Mouse (Mus musculus): Measurements from ENCODE around the gene Lactbl1.

Gene Lactbl1

GRCm38 (mm10) chr4:136622388-136622787 is at the start of gene Lactbl1:
Gene Lactbl1, plus strand, starts transcription at chr4:136622621.
- DNase-seq (ENCODE audit: low read depth in 1 of 2, low spot score in 2 of 2) = no peak

DNA sequence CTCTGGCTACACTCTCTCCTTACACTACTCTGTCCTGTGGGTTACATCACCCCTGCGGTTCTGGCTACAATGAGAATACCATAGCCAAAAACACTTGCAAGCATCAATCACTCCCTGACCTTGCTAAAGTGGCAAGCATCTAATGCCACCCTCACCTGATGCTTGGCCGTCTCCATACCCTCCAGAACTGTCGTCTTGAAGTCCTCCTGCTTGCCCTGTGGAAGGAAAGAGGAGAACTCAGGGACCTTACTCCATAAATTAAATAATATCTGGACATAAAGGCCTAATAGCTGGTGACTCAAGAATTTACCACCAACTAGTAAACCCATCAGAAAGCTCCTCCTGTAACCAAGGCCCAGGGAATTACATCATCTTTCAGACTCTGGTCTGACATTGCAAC is 40.5 kb upstream of the Lactbl1 start:
- DNase-seq (ENCODE audit: low read depth in 1 of 2, low spot score in 2 of 2) = no peak

DNA sequence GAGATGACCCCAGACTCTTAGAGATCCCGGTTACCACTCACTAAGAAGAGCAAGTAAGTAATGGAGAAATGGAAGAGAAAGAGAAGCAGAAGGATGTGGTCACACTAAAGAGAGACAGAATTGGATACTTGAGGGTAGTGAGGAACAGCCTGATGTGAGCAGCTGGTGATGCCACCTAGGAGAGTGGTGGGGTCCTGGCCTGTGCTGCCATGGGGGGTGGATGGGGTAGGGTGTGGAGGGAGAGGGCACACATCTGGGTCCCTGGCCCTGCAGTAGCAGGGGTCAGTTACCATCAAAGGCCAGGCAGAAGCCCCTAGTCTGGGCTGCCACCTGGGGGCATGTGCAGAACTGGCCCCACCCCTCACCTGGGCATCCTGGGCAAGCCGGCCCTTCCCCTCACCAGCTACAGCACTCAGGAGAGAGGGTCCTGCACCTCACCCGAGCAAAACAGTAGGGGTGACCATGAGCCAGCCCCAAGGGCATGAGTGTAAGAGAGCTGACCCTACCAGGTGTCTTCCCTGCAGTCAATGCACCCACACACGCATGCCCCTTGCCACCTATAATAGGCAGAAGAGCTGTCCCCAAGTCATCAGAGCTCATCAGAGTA is 35.1 kb upstream of the Lactbl1 start:
- no peak for DNase-seq (ENCODE audit: low read depth in 1 of 2, low spot score in 2 of 2)

DNA sequence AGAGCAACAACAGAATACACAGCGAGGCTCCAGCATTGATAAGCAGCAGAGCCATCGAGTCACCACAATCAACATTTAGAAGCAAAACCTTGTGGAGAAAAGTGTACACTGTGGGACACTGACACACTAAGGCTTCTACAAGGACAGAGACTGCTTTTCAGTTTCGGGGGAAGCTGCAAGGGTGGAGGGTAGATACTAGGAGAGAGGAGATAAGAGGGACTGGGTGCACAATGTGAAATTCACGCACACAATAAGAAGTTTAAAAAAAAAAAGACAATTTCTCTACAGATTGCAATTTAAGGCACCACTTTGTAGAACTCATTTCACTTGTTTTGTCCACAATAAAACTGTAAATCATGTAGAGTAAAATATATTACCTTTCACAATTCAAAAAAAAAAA is 34.4 kb upstream of the Lactbl1 start:
- DNase-seq (ENCODE audit: low read depth in 1 of 2, low spot score in 2 of 2) = no peak

DNA sequence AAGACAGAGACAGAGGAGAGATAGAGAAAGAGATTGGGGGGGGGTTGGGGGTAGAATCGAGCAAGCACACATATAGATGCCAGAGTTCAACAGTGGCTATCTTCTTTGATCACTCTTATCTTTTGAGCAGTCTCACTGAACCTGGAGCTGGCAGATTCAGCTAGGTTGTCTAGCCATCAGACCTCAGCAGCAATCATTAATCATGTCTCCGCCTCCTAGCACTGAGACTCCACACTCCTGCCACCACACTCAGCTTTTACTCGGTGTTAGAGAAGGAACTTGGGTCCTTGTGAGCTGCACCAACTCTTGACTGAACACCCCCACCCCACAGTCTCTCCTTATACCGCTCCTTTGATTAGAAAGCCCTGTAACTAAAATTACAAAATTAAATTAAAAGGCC is 30.3 kb upstream of the Lactbl1 start:
- DNase-seq (ENCODE audit: low read depth in 1 of 2, low spot score in 2 of 2) = no peak

GRCm38 (mm10) chr4:136594006-136594405 is 28.4 kb upstream of the Lactbl1 start:
- DNase-seq (ENCODE audit: low read depth in 1 of 2, low spot score in 2 of 2) = no peak

DNA sequence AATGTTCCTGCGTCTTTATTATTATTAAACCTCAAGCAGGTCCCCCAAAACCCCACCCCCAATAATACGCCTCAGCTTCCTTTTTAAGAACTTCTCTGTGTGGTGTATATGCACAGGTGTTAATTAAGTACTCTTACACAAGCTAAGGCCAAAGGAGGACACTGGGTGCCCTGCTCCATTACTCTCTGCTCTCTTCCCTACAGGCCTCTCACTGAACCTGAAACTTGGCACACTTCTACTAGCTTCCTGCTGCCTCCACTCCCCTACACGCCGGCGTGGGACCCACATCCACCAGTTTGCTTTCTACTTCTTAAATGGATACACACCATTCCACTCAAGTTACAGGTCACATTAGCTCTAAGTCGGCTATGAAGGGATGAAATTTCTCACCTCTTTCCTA is 27.2 kb upstream of the Lactbl1 start:
- DNase-seq (ENCODE audit: low read depth in 1 of 2, low spot score in 2 of 2) = no peak

DNA sequence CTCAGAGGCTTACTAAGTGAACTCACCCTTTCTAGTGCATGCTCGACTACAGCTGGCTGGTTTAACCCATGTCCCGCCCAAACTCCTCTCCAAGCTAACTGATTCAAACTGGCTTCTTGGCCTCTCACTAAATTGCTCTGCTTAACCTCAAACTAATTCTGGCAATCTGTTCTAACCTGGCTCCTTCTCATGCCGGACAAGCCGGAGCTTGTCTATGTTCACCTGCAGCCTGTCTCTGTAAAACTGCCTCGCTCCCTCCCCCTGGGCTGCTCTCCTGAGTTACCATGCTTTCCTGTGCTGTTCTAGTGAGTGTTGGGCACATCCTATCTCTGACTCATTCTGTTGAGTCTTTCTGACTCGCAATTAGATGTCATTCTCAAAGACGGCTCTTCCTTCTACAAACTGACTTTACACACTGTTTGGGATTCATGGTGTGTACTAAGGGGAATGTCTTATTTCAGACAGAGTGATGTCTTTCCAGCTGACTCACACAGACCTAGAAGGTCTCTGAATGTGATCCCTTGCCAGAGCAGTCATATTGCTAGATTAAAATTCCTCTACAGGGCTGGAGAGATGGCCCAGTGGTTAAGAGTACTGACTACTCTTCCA is 24.0 kb upstream of the Lactbl1 start:
- DNase-seq (ENCODE audit: low read depth in 1 of 2, low spot score in 2 of 2) = no peak

GRCm38 (mm10) chr4:136599869-136600268 is 22.6 kb upstream of the Lactbl1 start:
- no peak for DNase-seq (ENCODE audit: low read depth in 1 of 2, low spot score in 2 of 2)

- no peak for DNase-seq (ENCODE audit: low read depth in 1 of 2, low spot score in 2 of 2)
Observed at GRCm38 (mm10) chr4:136600536-136600935, 21.9 kb upstream of the Lactbl1 start.

GRCm38 (mm10) chr4:136601476-136601875 is 20.9 kb upstream of the Lactbl1 start:
- DNase-seq (ENCODE audit: low read depth in 1 of 2, low spot score in 2 of 2) = no peak

GRCm38 (mm10) chr4:136602018-136602554 is 20.3 kb upstream of the Lactbl1 start:
- DNase-seq (ENCODE audit: low read depth in 1 of 2, low spot score in 2 of 2) = no peak

DNA sequence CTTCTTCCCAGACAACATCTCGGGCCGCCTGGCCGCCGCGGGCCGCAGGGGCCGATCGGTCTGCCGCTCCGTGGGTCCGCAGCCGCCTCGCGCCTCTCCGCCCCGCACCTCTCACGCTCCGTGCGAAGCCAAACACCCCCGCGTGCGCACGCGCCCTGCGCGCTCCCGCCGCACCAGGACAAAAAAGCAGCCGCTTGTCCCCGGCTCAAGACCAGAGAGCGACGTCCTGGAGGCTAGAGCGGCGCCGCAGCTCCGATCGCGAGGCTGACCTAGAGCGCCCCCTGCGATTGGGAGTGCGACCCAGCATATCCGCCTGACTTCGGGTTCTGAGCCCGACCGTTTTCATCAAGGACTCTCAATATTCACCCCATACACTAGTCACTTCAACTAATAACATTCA is 19.9 kb upstream of the Lactbl1 start, which contains the start of gene Kdm1a:
Kdm1a (minus strand) TSS at position 156 of the 400 bp plus-strand sequence.
- peak; percentile 76 to 91 for DNase-seq (ENCODE audit: low read depth in 1 of 2, low spot score in 2 of 2)

DNA sequence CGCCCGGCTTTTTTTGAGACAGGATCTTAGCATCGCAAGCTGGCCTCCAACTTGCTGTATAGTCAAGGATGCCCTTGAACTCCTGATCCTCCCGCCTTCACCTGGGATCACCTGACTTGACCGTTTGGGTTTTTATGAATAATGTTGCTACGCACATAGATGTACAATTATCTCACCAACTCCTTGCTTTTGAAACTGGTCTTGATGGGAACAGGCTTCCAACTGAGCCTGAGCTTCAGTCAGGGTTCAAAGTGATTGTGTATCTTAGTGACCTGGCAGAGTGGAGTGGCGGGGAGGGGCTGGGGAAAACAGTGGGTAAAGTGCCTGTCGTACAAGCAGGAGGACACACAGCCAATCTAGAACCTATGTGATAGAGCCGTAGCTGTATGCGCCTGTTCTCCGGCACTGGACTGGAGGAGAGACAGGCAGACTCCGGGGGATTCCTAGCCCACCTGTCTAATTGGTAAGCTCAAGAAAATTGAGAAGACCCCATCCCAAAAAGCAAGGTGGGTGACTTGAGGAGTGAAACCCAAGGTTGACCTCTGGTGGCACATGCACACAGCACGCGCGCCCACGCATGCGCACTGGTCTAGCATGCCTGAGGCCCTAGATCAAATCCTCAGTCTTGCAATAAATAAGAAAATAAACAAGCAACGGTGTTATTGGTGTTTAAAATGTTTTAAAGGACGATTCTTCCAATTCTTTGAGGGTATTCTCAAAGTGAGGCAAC is 16.5 kb upstream of the Lactbl1 start:
- no peak for DNase-seq (ENCODE audit: low read depth in 1 of 2, low spot score in 2 of 2)

- no peak for DNase-seq (ENCODE audit: low read depth in 1 of 2, low spot score in 2 of 2)
Observed at GRCm38 (mm10) chr4:136610387-136610856, 12.0 kb upstream of the Lactbl1 start, which contains the start of gene Tex46. Gene Tex46, plus strand, starts transcription at chr4:136610437.

DNA sequence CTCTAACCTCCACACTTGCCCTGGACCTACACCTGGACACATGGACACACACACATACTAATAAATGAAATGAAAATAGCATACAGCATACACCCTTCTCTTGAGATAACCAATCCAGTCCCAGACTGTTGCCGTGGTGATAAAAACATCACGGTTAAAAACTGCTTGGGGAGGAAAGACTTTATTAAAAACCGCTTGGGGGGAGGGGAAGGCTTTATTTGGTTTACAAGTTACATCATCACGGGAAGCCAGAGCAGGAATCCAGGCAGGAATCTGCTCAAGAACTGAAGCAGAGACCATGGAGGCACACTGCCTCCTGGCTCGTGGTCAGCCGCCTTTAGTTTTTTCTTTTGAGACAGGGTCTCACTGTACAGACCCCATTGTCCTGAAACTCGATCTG is 8.8 kb upstream of the Lactbl1 start:
- DNase-seq (ENCODE audit: low read depth in 1 of 2, low spot score in 2 of 2) = no peak

DNA sequence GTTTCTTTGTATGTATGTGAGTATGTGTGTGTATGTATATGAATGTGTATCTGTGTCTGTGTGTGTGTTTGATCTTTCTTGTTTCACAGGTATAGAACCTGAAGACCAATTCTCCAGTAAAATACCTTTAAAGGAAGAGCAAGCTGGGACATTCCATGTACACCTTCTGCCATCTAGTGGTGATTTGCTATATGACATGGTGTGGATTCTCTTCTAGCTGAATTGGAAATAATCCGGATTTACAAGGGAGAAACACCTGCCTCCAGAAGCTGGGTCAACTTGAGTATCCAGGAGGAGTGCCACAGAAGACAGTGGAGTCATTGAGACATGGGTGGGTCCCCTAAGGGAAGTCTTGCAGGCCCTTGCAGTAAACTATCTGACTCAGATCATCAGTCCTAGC is 1.1 kb upstream of the Lactbl1 start:
- no peak for DNase-seq (ENCODE audit: low read depth in 1 of 2, low spot score in 2 of 2)

DNA sequence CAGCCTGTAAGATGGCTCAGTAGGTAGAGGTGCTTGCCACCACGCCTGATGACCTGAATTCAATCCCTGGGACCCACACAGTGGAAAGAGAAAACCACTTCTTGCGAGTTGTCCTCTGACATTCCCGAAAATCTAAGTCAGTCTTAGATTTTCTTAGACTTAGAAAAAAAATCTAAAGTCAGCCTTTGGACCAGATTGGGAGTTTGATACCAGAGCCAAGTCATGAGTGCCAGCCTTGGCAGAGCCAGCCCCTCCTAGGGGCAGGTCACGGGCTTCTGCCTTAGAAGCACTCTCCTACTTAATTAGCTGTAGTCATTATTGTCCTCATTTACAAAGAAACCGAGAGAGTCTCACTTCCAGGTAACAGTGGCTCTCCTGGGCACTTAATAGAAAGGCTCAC is 465 bp upstream of the Lactbl1 start:
- no peak for DNase-seq (ENCODE audit: low read depth in 1 of 2, low spot score in 2 of 2)

- no peak for DNase-seq (ENCODE audit: low read depth in 1 of 2, low spot score in 2 of 2)
Observed at GRCm38 (mm10) chr4:136626590-136626989, 4.2 kb downstream of the Lactbl1 start.

GRCm38 (mm10) chr4:136631237-136631994 is 9.0 kb downstream of the Lactbl1 start:
- DNase-seq (ENCODE audit: low read depth in 1 of 2, low spot score in 2 of 2) = no peak

GRCm38 (mm10) chr4:136635995-136636394 is 13.6 kb downstream of the Lactbl1 start:
- DNase-seq (ENCODE audit: low read depth in 1 of 2, low spot score in 2 of 2) = no peak
